Mouse (Mus musculus) cerebellum, adult 9-10 months (tissue): ENCODE data around the gene Gm27027.

ENCODE experiments used
- DNase-seq: peaks from one replicate; pipeline ENCODE4 v3.0.0; 2022

Gm27027 gene

DNA sequence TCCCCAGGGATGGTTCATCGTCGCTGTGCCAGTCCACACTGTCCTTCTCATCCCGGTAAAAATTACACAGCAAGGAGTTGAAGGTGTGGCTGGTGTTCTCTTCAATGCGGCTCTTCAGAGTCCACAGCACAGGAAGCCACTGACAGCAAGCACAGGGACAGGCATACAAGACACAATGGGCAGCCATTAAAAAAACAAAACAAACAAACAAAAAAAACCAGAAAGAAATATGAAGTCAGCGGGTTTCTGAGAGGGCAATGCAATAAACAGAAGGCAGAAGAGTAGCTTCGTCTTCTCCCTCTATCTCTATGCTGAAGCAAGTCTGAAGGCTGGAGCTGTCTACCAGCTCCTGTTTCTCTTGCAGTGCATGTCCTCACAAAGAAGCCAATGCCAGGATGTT, at the start of gene Gm27027:
Gene Gm27027 (minus strand): TSS at position 101 of the 400 bp plus-strand sequence.
- no peak for DNase-seq

DNA sequence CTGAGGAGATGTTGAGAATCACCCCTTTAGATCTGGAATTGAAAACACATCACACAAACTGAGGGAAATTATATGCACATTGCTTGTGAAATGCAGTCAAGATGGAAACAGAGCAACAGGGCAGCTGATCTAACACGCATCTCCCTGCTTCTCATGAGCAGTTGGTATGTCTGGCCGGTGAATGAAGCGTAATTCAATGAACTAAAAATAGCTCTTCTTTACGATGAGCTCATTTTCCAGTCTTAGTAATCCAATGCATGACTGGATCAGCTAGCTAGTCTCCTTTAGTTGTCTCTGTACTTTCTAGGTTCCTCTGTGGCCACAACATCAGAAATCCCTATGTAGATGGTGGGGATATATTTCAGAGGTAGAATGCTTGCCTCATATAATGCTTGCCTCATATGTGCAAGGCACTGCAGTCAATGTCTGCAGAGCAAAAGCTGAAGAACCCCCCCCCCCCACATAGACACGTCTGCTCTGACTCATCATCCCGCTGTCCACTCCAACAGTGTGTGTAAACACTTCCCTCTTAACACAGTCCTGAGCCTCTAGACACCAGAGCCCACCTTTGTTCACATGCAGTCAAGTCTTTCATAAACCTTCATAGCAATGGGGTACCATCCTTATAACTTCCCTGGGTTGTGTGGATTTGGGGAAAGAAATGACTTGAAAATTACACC, 49.4 kb upstream of the Gm27027 start:
- DNase-seq, result peak; percentile 57

DNA sequence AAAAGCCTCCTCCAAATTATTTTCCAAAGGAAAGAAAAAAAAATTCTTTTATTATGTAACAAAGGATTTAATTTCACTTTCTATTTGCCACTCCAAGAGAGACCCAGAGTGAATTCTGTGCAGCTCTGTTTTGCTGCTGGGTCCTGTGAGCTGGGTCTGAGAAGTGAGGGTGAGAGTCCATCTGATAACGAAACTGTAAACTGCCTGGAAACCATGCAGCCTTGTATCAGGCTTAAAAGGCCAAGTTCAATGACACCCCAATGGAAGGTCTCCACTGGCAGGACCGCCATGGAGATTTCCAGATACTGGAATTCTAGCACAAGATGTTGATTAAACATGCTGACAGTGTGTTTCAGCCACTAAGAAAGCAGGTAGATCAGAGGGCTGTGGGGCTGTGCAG, 48.0 kb upstream of the Gm27027 start:
- DNase-seq, result no peak

DNA sequence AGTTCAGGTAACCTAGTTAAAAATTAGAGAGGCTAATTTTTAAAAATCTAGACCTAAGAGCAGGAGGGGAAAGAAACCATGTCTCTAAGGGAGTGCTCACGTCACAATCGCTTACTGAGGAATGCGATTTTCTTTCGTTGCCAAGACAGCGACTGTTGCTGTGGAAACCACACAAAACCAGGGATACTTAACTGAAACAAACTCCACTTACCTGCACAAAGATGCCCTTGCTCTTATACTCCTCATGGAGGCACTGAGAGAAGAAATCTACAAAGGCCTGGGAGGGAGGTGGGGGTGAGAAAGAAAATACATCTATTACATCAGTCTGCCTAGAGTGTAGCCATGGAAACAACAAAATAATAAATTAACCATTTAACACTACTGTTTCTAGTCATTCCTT, 47.5 kb upstream of the Gm27027 start:
- DNase-seq, result no peak

DNA sequence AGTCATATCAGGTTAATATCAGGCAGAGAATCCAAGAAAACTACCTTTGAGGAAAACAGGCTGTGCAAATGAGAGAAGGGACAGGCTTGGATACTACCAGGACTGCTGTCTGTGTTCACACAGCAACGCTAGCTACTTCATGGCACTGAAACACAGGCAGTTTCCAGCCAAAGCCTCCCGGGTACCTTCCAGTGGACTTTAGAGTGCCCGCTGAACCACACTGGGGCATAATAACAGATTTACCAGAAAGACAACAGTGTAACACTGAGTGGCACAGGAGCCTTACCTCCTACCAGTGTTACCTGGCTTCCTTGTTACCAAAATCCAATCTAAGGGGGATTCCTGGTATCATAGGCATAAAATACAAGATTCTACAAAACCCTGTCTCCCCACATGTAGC, 46.3 kb upstream of the Gm27027 start:
- DNase-seq, result no peak

DNA sequence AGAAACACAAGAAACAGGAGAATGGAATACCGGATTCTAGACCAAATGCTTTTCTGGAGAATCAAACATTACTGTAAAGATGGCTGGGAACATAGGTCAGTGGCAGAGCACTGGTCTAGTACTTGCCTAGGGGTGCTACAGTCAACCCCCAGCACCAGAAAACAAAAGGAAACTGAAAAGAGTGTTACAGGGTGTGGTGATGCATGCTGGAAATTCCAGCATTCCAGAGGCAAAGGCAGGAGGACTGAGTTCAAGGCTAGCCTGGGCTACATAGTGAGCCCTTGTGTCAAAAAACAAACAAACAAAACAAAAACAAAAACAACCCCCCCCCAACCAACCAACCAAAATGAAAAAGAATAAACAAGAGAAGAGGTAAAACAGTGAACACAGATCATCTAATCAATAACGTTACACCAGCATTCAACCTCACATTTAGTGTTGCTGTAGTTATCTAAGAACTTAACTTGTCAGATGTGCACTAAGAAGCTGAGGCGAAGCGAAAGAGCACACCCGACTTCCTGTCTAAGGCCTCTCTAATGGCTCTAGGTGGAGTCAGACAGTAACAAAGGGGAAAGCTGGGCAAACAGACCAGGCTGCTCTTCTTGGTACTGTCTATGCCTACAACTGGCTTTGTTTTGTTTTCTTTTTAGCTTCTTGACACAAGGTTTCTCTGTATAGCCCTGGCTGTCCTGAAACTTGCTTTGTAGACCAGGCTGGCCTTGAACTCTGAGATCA, 44.4 kb upstream of the Gm27027 start:
- no peak for DNase-seq

DNA sequence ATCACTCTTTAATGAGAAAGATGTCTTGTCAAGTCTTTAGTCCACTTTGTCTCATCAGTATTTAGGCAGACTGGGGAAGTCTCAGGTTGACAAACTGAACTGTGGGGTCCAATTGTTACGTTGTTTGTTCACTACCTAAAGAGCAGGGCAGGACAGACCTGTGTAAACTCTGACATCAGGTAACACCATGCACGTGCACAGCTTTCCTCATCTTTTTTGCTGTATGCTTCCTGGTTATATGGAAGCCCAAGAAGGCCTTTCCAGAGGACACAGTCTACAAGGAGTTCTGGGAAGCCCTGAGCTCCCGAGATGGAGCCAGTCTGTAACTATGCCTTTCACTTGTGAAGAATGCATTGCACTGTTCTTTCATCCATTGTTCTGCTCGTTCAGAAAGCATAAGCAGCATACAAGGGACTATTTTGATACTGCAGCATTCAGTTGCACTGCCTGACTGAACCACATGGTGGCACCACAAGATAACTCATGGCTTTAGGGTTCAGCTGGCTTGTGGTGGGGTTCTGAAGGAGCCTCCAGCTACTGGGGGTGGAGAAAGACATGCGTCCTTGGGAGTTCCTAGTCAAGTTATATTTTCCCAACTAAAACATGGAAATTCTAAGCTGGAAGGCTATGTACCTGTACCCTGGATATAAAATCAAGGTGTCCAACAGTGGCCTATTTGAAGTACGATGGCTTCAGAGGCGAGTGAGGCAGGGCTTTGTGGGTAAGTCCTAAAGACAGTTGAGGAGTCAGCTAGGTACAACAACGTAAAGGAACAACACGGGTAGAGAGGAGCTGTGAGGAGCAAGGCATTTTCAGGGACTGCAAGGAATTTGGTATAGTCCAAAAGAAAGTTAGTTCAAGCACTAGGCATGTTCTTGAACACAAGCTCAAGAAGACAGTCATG, 39.5 kb upstream of the Gm27027 start:
- DNase-seq, result peak; percentile 87

DNA sequence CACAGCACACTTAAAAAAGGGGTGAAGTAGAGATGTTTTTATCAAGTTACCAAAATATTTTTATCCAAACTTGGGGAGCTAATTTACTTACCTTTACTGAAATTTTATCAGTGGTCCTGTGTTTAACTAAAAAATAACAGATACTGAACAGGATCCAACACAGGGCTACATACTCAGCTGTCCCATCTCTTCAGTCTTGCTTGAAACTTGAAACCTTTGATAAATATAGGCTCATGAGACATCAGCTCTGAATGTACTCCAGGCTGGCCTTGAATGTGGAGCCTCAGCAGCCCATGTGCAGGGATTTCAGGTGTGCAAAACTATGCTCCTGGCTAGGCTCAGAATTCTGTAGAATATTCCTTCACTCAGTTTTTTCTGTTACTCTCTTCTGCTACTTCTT, 34.4 kb upstream of the Gm27027 start:
- no peak for DNase-seq

DNA sequence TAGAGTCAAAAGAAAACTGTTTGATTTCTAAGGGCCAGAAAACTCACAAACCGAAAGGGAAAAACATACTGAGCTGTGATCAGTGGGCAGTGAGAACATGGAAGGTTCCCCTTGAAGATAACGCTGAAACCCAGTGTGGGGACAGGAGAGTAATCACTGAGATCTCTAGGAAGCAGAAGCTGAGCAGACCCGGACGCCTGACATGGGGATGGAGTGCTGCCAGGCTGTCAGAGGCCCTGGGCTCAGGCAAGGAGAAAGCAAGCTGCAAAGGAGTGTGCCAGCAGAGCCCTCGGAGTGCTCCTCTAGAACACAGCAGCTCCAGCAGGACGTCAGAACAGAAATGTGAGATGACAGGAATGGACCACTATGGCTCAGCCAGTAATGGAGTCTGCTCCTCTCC, 28.5 kb upstream of the Gm27027 start:
- no peak for DNase-seq

DNA sequence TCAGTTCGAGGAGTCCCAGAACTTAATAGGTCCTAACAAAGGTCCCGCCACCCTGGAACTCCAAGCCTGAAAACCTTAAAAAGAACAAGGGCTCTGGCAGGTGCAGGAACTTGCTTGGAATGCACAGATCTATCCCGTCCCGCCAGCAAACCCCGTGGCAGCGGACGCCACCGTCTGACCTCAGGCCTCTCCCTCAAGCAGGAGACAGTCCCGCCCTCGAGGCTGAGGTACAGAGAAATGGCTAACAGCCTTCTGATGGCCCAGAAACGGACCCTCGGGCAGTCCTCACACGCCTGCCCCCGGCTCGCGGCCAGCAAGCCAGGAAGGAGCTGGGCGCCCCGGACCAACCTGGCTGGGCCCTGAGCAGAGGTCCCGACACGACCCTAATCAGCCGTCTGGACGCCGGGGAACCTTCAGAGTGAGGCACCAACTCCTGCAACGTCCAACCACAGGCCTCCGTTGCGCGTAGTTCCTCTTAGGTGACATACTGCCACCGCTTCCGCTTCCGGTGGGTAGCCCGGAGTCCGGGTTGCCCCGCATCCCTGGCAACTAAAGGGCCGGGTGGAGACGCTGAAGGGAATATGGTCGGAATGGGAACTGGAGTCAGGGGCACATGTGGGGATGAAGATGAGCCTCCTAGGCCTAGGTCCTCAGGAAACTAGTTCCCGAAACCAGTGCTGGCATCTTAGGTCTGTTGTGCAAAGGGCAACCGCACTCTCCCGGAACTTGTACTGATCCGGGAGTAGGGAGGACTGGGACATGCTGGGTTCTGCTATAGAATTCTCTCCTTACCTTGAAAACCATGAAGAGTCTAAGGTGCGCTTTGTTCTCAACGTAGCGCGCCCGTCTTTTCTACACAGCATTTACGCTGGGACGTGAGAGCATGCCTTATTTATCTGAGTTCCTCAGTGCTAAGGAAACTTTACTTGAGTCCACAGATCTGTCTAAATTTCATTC, 14.5 kb upstream of the Gm27027 start, which contains the start of gene Alkbh3:
Gene Alkbh3 (minus strand): TSS at position 473 of the 957 bp plus-strand sequence.
- DNase-seq, result peak; percentile 92

DNA sequence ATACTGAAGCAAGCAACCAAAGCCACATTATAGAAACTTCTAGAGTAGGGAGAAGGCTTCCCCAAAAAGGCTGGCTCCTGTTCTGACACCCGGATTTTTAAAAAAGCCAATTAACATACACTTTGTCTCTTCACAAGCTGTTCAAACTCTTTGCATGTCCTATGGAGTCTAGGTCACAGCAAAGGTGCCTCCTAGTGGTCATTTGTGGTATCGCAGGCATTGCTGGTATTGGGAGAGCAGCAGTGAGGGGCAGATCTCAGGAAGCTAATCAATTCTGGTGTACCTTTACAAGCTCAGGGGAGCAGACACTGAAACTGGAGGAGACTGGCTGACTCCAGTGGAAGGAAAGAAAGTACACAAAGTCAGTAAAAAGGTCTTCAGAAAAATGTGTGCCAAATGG, 6.2 kb upstream of the Gm27027 start:
- peak; percentile 90 for DNase-seq

DNA sequence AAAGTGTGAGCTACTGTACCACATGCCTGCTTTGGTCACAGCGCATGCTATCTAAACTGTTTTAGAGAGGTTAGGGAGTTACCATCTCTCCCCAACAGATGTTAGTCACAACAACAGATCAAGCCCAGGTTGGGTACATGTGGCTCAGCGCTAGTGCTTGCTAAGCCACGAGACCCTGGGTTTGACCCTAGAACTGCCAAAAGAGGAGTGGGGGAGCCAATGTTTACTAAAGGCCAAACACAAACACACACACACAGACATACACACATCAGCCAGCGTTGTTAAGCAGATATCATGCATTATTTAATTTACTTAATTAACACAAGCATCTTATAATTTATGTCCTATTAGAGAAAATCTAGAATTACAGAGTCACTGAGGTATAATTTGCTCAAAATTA, 5.8 kb upstream of the Gm27027 start:
- no peak for DNase-seq

DNA sequence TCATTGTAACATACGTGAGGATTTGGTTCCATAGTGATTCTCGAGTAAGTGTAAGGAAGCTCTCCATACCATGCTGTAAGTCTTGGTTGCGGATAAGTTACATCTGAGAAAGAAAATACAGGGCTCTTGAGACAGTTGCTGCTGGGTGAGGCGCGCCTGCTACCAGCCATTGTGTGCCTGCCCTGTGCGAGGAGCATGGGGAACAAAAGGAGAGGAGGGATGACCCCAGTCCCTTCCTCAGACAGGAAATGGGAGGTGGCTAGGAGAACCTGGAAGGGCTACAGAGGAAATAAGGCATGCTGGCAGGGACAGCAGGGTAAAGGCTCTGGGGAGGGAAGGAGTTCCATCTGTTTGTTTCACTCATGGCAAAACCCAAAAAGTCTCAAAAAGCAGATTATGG, 5.3 kb upstream of the Gm27027 start:
- no peak for DNase-seq

DNA sequence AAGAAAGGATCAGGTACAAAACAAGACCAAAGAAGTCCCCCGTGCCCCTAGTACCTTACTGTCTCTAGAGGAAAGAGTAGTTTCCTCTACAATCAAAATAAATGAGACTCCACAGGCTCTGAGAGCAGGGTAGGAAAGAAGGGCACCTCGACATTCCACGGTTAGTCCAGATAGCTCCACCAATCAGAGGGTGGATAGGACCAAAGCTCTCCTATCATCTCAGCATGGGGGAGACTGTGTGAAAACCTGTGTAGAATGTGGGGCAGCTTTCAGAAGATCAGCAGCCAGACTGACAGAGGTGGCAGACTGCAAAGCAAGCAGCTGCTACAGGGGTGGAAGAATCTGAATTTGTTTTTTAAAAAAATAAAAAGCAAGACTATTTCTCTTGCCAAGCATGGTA, 3.3 kb downstream of the Gm27027 start:
- DNase-seq, result no peak

DNA sequence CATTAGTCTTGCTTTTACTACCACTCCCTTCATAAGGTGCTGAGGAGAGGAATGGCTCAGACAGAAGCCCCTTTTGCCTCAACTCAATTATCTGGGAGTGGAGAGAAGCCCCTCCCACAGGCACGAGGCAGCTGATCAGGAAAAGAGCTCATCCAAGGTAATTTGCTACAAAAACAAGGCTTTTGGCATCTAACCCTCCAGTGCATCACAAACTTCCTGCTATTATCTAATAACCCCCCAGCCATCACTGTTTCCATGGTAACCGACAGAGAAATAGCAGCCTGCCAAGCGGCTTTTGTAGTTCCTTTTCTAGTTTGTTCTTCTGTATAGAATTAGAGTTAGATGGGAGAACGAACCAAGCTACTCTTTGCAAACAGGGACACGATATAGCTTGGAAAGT, 3.9 kb downstream of the Gm27027 start:
- DNase-seq, result no peak

DNA sequence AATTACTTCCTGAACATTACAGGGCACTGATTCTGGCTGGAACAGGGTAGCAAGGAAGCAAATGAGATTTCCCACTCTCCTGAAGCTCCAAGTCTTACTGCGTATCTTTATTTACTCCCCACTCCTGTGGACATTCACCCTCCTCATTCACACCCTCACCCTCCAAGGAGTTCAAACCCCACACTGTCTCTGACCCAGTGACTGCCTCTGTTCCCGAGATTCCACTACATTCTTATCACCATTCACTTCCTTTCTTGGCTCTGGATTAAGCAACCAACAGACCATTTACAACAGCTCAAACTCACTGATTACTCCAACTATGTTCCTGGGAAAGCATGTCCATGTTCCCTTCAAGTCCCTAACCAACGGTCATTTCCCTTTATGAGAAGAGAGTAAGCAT, 4.8 kb downstream of the Gm27027 start:
- no peak for DNase-seq

DNA sequence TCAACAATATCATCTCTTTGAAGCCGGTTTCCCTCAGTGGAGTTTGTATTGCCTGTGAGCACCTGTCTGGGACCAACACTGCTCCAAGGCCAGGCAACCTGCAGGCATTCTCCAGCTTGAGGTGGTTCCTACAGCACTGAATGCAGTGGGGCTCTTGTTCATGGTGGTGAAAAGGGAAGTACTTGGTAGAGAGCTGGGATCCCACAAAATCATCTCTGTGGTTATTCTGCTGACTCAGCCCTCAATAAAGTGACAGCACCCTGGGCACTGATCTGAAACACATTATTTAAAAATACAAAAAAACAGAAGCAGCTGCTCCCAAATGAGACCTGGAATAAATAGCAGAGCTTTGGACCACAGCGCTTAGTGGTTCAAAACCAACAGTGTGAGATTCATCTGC, 7.7 kb downstream of the Gm27027 start:
- no peak for DNase-seq

DNA sequence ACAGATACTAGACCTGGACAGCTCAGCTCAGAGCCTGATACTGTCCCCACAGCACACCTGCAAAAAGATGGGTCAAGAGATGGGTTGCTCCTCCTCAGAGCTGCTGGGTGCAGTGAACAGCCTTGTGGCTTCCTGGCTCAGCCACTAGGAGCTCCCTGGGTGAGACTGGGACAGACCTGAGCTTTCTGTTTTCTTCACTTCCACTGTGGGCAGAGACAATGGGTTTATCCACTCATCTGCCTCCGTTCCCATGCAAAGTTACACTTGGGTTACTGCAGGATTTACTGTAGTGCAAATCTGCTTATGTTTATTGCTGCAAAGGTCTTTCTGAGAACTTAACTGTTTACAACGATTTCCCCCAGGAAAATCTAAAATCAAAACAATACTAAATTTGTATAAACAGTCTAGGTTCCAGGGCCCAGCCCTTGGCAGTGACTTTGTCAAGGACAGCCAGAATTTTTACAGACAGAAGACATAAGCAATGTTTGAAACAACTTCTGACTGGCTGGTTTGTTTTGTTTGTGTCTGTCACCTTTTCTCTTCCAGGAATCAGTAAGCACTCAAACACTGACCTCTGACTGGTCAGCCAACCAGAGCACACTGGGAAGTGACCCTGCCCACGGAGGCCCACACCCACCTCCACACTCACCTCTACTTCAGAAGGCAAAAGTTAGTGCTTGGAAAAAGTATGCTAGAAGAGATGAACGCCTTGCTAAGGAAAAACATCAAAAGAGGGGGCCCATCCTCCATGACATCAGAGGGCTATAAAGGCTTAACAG, 13.5 kb downstream of the Gm27027 start:
- no peak for DNase-seq

DNA sequence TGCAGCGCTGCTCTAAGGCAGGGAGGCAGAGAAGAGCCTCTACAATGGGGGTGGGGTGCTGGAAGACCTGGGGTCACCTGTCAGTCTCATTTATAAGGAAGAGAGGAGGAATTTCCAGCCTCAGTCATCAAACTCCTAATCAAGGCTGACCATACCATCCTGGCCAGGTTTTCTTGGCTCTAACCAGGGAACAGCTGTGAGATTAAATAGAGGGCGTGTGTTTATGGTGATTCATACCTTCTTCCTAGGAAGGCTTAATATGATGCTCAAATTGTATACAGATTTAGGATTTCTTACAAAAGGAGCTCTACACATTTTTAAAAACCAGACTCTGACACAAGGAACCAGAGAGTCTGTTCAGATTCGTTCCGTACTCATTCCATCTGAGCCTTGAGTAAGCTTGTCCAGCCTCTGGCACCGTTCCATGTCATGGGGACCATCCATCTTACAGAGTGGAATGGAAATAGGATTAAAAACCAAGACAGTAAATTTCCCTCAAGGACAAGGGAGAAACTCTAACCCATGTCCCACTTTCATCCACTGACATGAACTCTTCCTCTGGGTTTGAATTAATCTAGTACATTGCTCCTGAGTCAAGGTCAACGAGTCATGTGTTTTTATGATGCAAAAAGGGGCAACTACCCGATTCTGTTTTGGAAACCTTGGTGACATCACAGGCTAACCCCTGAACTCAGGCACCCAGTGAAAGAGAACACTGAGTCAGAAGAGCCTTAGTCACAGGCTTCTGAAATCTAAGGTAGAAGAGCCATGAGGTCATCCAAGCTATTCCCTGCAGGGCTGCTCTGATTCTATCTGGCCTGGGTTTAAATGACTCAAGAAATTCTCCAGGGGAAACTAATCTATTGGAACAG, 16.7 kb downstream of the Gm27027 start:
- peak; percentile 65 for DNase-seq

DNA sequence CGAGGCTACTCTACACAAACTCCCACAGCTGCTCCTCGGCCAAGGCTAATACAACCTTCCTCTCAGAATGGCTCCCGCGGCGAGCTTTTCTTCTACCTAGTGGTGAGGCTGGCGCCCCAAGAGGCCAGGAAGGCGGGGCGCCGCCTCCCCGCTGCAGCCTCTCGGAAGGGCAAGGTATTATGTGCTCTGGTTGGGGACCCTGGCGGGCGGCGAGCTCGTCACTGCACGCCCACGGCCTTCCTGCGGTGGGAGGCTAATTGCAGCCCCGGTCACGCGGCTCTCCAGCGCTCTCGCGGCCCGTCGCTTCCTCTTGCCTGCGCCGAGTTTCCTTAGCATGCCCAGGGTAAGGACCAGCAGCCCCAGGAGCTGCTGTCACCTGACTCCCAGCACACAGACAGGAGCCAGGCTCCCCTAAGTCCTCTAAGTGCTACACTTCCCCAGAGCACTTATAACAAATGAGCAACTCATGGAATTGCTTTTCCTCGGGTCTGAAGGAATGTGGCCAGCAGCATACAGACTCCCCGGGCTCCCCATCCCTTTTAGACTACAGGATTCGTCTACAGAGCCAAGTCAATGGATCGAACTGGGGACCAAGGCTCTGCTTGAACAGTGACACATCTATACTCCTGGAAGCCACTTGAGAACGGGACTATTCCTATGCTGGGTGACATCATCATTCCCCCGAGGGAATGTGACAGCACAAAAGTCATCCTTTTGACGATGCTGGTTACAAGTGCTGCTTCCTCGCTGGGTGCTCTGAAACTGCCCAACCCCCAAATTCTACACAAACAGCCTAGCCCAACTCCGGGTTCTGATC, 19.5 kb downstream of the Gm27027 start:
- peak; percentile 59 for DNase-seq
